ENCODE assay signal across 22 mouse cellular contexts in genomic region chr14:16613975-16614374, GRCm38 (mm10).
"Had no signal": no experiment of that assay in that cellular context is flagged by ENCODE, and none has a peak within 500 bp of the region (broad histone marks: within the 10 kb centered on the region; RNA-seq: fewer than 3 reads in every experiment).

No protein-coding gene starts in this region.

- ATAC-seq: hindbrain, embryonic 16.5 days; hindbrain, postnatal 0 days; inflammation-experienced regulatory T-cells, adult 6 months; intestine, embryonic 15.5 days; intestine, embryonic 16.5 days; intestine, postnatal 0 days had no signal

- DNase-seq: heart, postnatal 10 days; heart, postnatal 14 days; heart, postnatal 36 days; heart, postnatal 4 days; kidney, adult 11 months; kidney, adult 18-20 months; kidney, adult 2 months; kidney, adult 8-10 months; kidney, adult 9 months; kidney, postnatal 10 days; kidney, postnatal 14 days; kidney, postnatal 25 days; kidney, postnatal 36 days; kidney, postnatal 4 days; layer of hippocampus, adult 9-11 months; layer of hippocampus, postnatal 36 days had no signal
